Mouse (Mus musculus): ENCODE data around the gene Rrp9.

DNA sequence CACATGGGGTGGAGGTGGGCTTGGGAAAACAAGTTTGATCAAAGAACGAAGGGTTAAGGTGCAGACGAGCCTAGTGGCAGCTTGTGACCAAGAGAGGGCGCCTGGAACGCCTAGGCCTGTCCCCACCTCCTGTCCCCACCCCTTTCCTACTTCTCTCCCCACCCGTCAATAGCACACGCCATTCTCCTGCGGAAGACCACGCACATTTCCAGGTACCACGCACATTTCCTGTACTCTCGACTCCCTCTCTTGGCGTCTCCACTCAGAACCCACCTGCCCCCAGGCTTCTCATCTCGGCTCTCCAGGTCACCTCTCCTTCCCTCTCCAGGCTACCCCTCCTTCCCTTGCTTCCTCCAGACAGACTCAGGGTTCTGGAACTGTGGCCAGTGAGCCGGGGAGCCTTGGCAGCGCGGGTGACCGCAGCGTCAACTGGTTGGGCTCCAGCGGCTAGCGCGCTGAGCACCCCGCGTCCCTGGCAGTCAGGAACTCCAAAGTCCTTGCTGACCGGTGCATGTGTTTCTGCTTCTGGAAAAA, 27.2 kb upstream of the Rrp9 start:
- TF ChIP-seq POLR2A (IDR thresholded peaks at IDR 0.05; ENCODE audit: low read depth, low read length) (peak; percentile 85), CTCF (IDR thresholded peaks at IDR 0.05; ENCODE audit: borderline replicate concordance, insufficient read depth, low read length) (peak; percentile 76; the same call in 1 of the 2 replicates)
